In the genomic region with DNA sequence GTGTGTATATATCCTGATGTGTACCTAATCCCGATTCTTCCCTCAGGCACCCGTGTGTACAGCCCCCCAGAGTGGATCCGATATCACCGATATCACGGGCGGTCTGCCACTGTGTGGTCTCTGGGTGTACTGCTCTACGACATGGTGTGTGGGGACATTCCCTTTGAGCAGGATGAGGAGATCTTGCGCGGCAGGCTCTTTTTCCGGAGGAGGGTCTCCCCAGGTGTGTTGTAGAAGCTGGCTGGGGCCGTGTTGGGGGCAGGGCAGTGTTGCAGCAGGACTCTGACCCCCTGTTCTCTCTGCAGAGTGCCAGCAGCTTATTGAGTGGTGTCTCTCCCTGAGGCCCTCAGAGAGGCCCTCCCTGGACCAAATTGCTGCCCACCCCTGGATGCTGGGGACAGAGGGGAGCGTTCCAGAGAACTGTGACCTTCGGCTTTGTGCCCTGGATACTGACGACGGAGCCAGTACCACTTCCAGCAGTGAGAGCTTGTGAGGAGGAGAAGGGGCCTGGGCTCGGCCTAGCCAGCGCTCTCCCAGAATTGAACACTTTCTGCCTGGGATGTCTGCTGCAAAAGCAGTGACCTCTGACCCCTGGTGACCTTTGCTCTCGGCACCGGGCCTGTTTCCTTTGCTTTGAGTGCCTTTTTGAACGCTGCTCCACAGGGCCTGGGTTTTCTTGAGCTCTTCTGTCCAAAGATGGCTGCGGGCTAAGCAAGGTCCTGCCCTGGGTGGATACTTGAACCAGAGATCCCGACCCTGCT, we compare ENCODE assay signal across 8 mouse cellular contexts. TPM values are rescaled to one million over a fixed set of nuclear protein-coding genes. Genes with fewer than 3 reads are reported as not detected.
DNase-seq lines count a peak whose midpoint lies in the region; ATAC-seq and TF ChIP-seq lines count a peak whose summit lies in the region.

No protein-coding gene starts in this region.

- H3K9me3 ChIP-seq in MEL (replicated peaks; ENCODE audit: insufficient read depth, low read length) = no peaks in the 10 kb centered on the region
- no peaks in the 10 kb centered on the region for H3K9me3 ChIP-seq in embryonic facial prominence, embryonic 12.5 days
- no peaks in the 10 kb centered on the region for H3K9me3 ChIP-seq in intestine, embryonic 14.5 days (ENCODE audit: control insufficient read depth, low read length)
- no peaks in the 10 kb centered on the region for H3K9me3 ChIP-seq in liver, embryonic 16.5 days (replicated peaks; ENCODE audit: control insufficient read depth, low read length)

- H3K4me2 ChIP-seq in embryonic facial prominence, embryonic 12.5 days (replicated peaks) = peak overlapping the region; percentile 97
- peak overlapping the region; percentile 85 for H3K4me2 ChIP-seq in intestine, embryonic 14.5 days (ENCODE audit: low read length)
- peak overlapping the region; percentile 86 for H3K4me2 ChIP-seq in liver, embryonic 16.5 days (ENCODE audit: low read depth, low read length)

- no peak for TF ChIP-seq POLR2A in MEL (IDR thresholded peaks at IDR 0.05; ENCODE audit: control insufficient read depth in 1 of 2, insufficient read depth in 1 of 2, low read depth in 1 of 2, low read length in 2 of 2, poor library complexity in 1 of 2)

- no peak for TF ChIP-seq EP300 in MEL (IDR thresholded peaks at IDR 0.05; ENCODE audit: low read depth in 1 of 2, low read length in 2 of 2)

- no peak overlapping the region for H3K27ac ChIP-seq in MEL (ENCODE audit: control insufficient read depth, low read depth, low read length)
- peak overlapping the region; percentile 96 for H3K27ac ChIP-seq in embryonic facial prominence, embryonic 12.5 days
- H3K27ac ChIP-seq in intestine, embryonic 14.5 days (ENCODE audit: low read depth) = peak overlapping the region; percentile 96
- peak overlapping the region; percentile 85 for H3K27ac ChIP-seq in liver, embryonic 16.5 days (ENCODE audit: low read length)

- ATAC-seq in embryonic facial prominence, embryonic 12.5 days (ENCODE audit: insufficient number of reproducible peaks, insufficient read depth, low FRiP score, low TSS enrichment) = peak; percentile 50
- ATAC-seq in intestine, embryonic 14.5 days (replicated peaks; ENCODE audit: low FRiP score, low TSS enrichment, low read depth) = peak; percentile 2; the same call in 1 of the 2 replicates
- no peak for ATAC-seq in liver, embryonic 16.5 days (ENCODE audit: low read depth)

- peak overlapping the region; percentile 65 to 78 for H3K4me3 ChIP-seq in MEL (ENCODE audit: control insufficient read depth in 1 of 2, insufficient read depth in 1 of 2, low read depth in 2 of 2, low read length in 2 of 2)
- H3K4me3 ChIP-seq in embryonic facial prominence, embryonic 12.5 days = peak overlapping the region; percentile 95
- H3K4me3 ChIP-seq in intestine, embryonic 14.5 days (ENCODE audit: low read depth, low read length) = peak overlapping the region; percentile 82
- peak overlapping the region; percentile 68 for H3K4me3 ChIP-seq in liver, embryonic 16.5 days (ENCODE audit: low read depth, low read length)

- 15% methylated on average over 22 of the region's 22 CpGs for WGBS in embryonic facial prominence, embryonic 12.5 days
- 33% methylated on average over 22 of the region's 22 CpGs for WGBS in intestine, embryonic 14.5 days
- 74% methylated on average over 22 of the region's 22 CpGs for WGBS in liver, embryonic 16.5 days (ENCODE audit: insufficient replicate concordance)

- intact Hi-C loops in heart, postnatal 25 days (cut with DNase I) = no loop called here

- H3K4me1 ChIP-seq in MEL (ENCODE audit: control insufficient read depth in 1 of 2, insufficient read depth in 2 of 2, low read length in 2 of 2) = peaks cover 0 to 11% of the 10 kb centered on the region in 2 experiments; a peak in 2 of 4 replicates
- H3K4me1 ChIP-seq in embryonic facial prominence, embryonic 12.5 days = peaks cover 36% of the 10 kb centered on the region
- H3K4me1 ChIP-seq in intestine, embryonic 14.5 days (replicated peaks; ENCODE audit: control insufficient read depth, insufficient read depth, low read length) = peaks cover 35% of the 10 kb centered on the region
- peaks cover 39% of the 10 kb centered on the region for H3K4me1 ChIP-seq in liver, embryonic 16.5 days (ENCODE audit: control insufficient read depth, low read depth, low read length)

- TF ChIP-seq RAD21 in MEL (IDR thresholded peaks at IDR 0.05; ENCODE audit: low read depth, low read length) = no peak

- H3K9ac ChIP-seq in MEL (ENCODE audit: control insufficient read depth, low read depth, low read length, poor library complexity, severe bottlenecking) = peak overlapping the region; percentile 88
- H3K9ac ChIP-seq in embryonic facial prominence, embryonic 12.5 days = peak overlapping the region; percentile 90
- peak overlapping the region; percentile 83 for H3K9ac ChIP-seq in intestine, embryonic 14.5 days (ENCODE audit: low read length)
- peak overlapping the region; percentile 77 for H3K9ac ChIP-seq in liver, embryonic 16.5 days (ENCODE audit: low read depth, low read length)

- peaks cover 2 to 8% of the 10 kb centered on the region in 2 experiments; a peak in 2 of 4 replicates for H3K36me3 ChIP-seq in MEL (ENCODE audit: control insufficient read depth in 1 of 2, insufficient read depth in 2 of 2, low read length in 2 of 2)
- peaks cover 15% of the 10 kb centered on the region for H3K36me3 ChIP-seq in embryonic facial prominence, embryonic 12.5 days
- peaks cover 21% of the 10 kb centered on the region for H3K36me3 ChIP-seq in intestine, embryonic 14.5 days (ENCODE audit: control insufficient read depth, insufficient read depth, low read length)
- H3K36me3 ChIP-seq in liver, embryonic 16.5 days (ENCODE audit: control insufficient read depth, insufficient read depth) = peaks cover 6% of the 10 kb centered on the region

- H3K27me3 ChIP-seq in MEL (ENCODE audit: control insufficient read depth in 1 of 2, insufficient read depth in 2 of 2, low read length in 2 of 2) = no peaks in the 10 kb centered on the region
- H3K27me3 ChIP-seq in embryonic facial prominence, embryonic 12.5 days = no peaks in the 10 kb centered on the region
- no peaks in the 10 kb centered on the region for H3K27me3 ChIP-seq in intestine, embryonic 14.5 days (replicated peaks; ENCODE audit: control insufficient read depth, insufficient read depth, low read length)
- no peaks in the 10 kb centered on the region for H3K27me3 ChIP-seq in liver, embryonic 16.5 days (ENCODE audit: control insufficient read depth, insufficient read depth, low read depth, low read length)

- peaks cover 23% of the 10 kb centered on the region for H3K79me2 ChIP-seq in MEL (ENCODE audit: control insufficient read depth, insufficient read depth, low read length, poor library complexity)

- TF ChIP-seq CTCF in MEL (IDR thresholded peaks at IDR 0.05 in 2 of 3, conservative IDR thresholded peaks at IDR 0.05 in 1 of 3; ENCODE audit: control insufficient read depth in 1 of 3, insufficient read depth in 1 of 3, low read depth in 2 of 3, low read length in 3 of 3, poor library complexity in 1 of 3, severe bottlenecking in 1 of 3) = no peak

- DNase-seq in heart, adult 18-20 months = peak; percentile 54 to 71
- DNase-seq in heart, postnatal 25 days (ENCODE audit: low spot score) = no peak
- no peak for DNase-seq in MEL (ENCODE audit: low read depth, low spot score)
- no peak for DNase-seq in intestine, embryonic 14.5 days (ENCODE audit: low spot score)
- no peak for DNase-seq in retina, embryonic 14.5 days (ENCODE audit: low spot score)
- no peak for DNase-seq in urinary bladder, postnatal 10 days (ENCODE audit: low spot score)

TF ChIP-seq in MEL, 35 proteins besides CTCF, POLR2A, EP300 and RAD21 (continues in another document):
- TF ChIP-seq MAZ (IDR thresholded peaks at IDR 0.05; ENCODE audit: low read depth, low read length) = no peak
- TF ChIP-seq SIN3A (IDR thresholded peaks at IDR 0.05; ENCODE audit: low read length) = no peak
- no peak for TF ChIP-seq TBP (IDR thresholded peaks at IDR 0.05; ENCODE audit: low read depth, low read length)
- TF ChIP-seq ZMIZ1 (IDR thresholded peaks at IDR 0.05; ENCODE audit: low read depth, low read length) = no peak
- no peak for TF ChIP-seq MYC (IDR thresholded peaks at IDR 0.05; ENCODE audit: low read depth, low read length)
- no peak for TF ChIP-seq UBTF (IDR thresholded peaks at IDR 0.05; ENCODE audit: borderline replicate concordance, insufficient read depth, low read depth, low read length)
- TF ChIP-seq CHD1 (IDR thresholded peaks at IDR 0.05; ENCODE audit: low read depth, low read length) = no peak

RNA-seq across cellular contexts. Expression of gene Pim3, which starts 2.5 kb away (rescaled TPM):
- total RNA-seq in heart, adult 18-20 months (2021) = 100 to 1,000 TPM in 1 of 2 experiments, 10 to 100 TPM in 1; 97.9 to 139 TPM
- total RNA-seq in heart, postnatal 25 days (2021) = 10 to 100 TPM; 86.8 to 98.2 TPM
- 29.5 and 41.6 TPM in 2 replicates for total RNA-seq in MEL (2012; rRNA removed)
- 10 to 100 TPM in 1 of 2 experiments, not detected in 1; 33.6 TPM for polyA plus RNA-seq in MEL (2012; ENCODE audit: insufficient read depth in 1 of 2, insufficient read length in 2 of 2, low read depth in 1 of 2, low replicate concordance in 2 of 2, missing spikeins in 1 of 2)
- polyA plus RNA-seq in embryonic facial prominence, embryonic 12.5 days (2016; fragmentation: Nextera tagmentation; extraction: Ambion mirVana) = 50.6 and 56.9 TPM in 2 replicates
- 40.1 and 51.7 TPM in 2 replicates for polyA plus RNA-seq in intestine, embryonic 14.5 days (2014; fragmentation: Nextera tagmentation; extraction: Ambion mirVana)
- 23.9 and 33.8 TPM in 2 replicates for polyA plus RNA-seq in liver, embryonic 16.5 days (2015; fragmentation: Nextera tagmentation; extraction: Ambion mirVana)

RNA-seq across cellular contexts. Expression of gene Creld2, which starts 45.0 kb away (rescaled TPM):
- total RNA-seq in heart, adult 18-20 months (2021) = 10 to 100 TPM; 19.6 to 28.7 TPM
- 10 to 100 TPM; 24.7 to 27.3 TPM for total RNA-seq in heart, postnatal 25 days (2021)
- 121 and 188 TPM in 2 replicates for total RNA-seq in MEL (2012; rRNA removed)
- polyA plus RNA-seq in MEL (2012; ENCODE audit: insufficient read depth in 1 of 2, insufficient read length in 2 of 2, low read depth in 1 of 2, low replicate concordance in 2 of 2, missing spikeins in 1 of 2) = 100 to 1,000 TPM in 1 of 2 experiments, not detected in 1; 118 TPM
- polyA plus RNA-seq in embryonic facial prominence, embryonic 12.5 days (2016; fragmentation: Nextera tagmentation; extraction: Ambion mirVana) = 71.9 and 75.7 TPM in 2 replicates
- polyA plus RNA-seq in intestine, embryonic 14.5 days (2014; fragmentation: Nextera tagmentation; extraction: Ambion mirVana) = 79.9 and 95.1 TPM in 2 replicates
- 39.7 TPM in 2 replicates for polyA plus RNA-seq in liver, embryonic 16.5 days (2015; fragmentation: Nextera tagmentation; extraction: Ambion mirVana)

RNA-seq across cellular contexts. Expression of gene Alg12, which starts 45.3 kb away (rescaled TPM):
- total RNA-seq in heart, adult 18-20 months (2021) = 1 to 10 TPM; 8.3 to 8.8 TPM
- 10 to 100 TPM; 10.7 TPM for total RNA-seq in heart, postnatal 25 days (2021)
- total RNA-seq in MEL (2012; rRNA removed) = 12.3 and 13.7 TPM in 2 replicates
- 10 to 100 TPM in 1 of 2 experiments, not detected in 1; 18.6 TPM for polyA plus RNA-seq in MEL (2012; ENCODE audit: insufficient read depth in 1 of 2, insufficient read length in 2 of 2, low read depth in 1 of 2, low replicate concordance in 2 of 2, missing spikeins in 1 of 2)
- 10.2 and 12.2 TPM in 2 replicates for polyA plus RNA-seq in embryonic facial prominence, embryonic 12.5 days (2016; fragmentation: Nextera tagmentation; extraction: Ambion mirVana)
- polyA plus RNA-seq in intestine, embryonic 14.5 days (2014; fragmentation: Nextera tagmentation; extraction: Ambion mirVana) = 11.8 and 13.6 TPM in 2 replicates
- polyA plus RNA-seq in liver, embryonic 16.5 days (2015; fragmentation: Nextera tagmentation; extraction: Ambion mirVana) = 5.5 and 6.0 TPM in 2 replicates

Comparison
In these comparisons a context has a peak if more than half of its experiments do, and no peak if none do; other contexts are left out.
1. DNase-seq: peak in heart, adult 18-20 months (2 of 2); none in heart, postnatal 25 days (single experiment), MEL (single experiment), intestine, embryonic 14.5 days (single experiment), retina, embryonic 14.5 days (single experiment) and urinary bladder, postnatal 10 days (single experiment).
2. Peak in every context shown above with its lines, with median percentiles within 50 percentile points of each other: H3K4me3 ChIP-seq, H3K9ac ChIP-seq and H3K4me2 ChIP-seq.